19 mouse cellular contexts compared by ENCODE assay signal in genomic region chr4:142500541-142500940, GRCm38 (mm10).
DNase-seq lines count a peak whose midpoint lies in the region; ATAC-seq and TF ChIP-seq lines count a peak whose summit lies in the region.
"Had no signal": no experiment of that assay in that cellular context is flagged by ENCODE, and none has a peak within 500 bp of the region (broad histone marks: within the 10 kb centered on the region; RNA-seq: fewer than 3 reads in every experiment).

No protein-coding gene starts in this region.

- no peaks in the 10 kb centered on the region for H3K36me3 ChIP-seq in hindbrain, postnatal 0 days (ENCODE audit: insufficient read depth, low read length)
- H3K36me3 ChIP-seq in hindbrain, embryonic 12.5 days = no peaks in the 10 kb centered on the region
- no peaks in the 10 kb centered on the region for H3K36me3 ChIP-seq in midbrain, postnatal 0 days (ENCODE audit: insufficient read depth, low read length)
- H3K36me3 ChIP-seq in midbrain, embryonic 13.5 days = no peaks in the 10 kb centered on the region
- H3K36me3 ChIP-seq in neural tube, embryonic 15.5 days = no peaks in the 10 kb centered on the region
- H3K36me3 ChIP-seq: embryonic facial prominence, embryonic 13.5 days; forebrain, embryonic 12.5 days; heart, embryonic 10.5 days had no signal

- no peak overlapping the region for H3K4me3 ChIP-seq in hindbrain, postnatal 0 days (ENCODE audit: low read length)
- H3K4me3 ChIP-seq in hindbrain, embryonic 12.5 days = no peak overlapping the region
- H3K4me3 ChIP-seq in midbrain, postnatal 0 days (ENCODE audit: low read depth, low read length) = no peak overlapping the region
- no peak overlapping the region for H3K4me3 ChIP-seq in midbrain, embryonic 13.5 days (replicated peaks)
- H3K4me3 ChIP-seq in neural tube, embryonic 15.5 days (replicated peaks) = no peak overlapping the region
- H3K4me3 ChIP-seq: embryonic facial prominence, embryonic 13.5 days; forebrain, embryonic 12.5 days; heart, embryonic 10.5 days had no signal

- no peaks in the 10 kb centered on the region for H3K27me3 ChIP-seq in hindbrain, postnatal 0 days (ENCODE audit: insufficient read depth, low read length)
- no peaks in the 10 kb centered on the region for H3K27me3 ChIP-seq in hindbrain, embryonic 12.5 days
- H3K27me3 ChIP-seq in midbrain, postnatal 0 days (ENCODE audit: insufficient read depth, low read length) = no peaks in the 10 kb centered on the region
- 0 out of 2 replicates have a peak, but pooled peaks cover 4% of the 10 kb centered on the region for H3K27me3 ChIP-seq in midbrain, embryonic 13.5 days
- H3K27me3 ChIP-seq in neural tube, embryonic 15.5 days (replicated peaks) = no peaks in the 10 kb centered on the region

- no peaks in the 10 kb centered on the region; the same call in 1 of the 2 replicates for H3K4me1 ChIP-seq in hindbrain, postnatal 0 days (ENCODE audit: insufficient read depth, low read length)
- H3K4me1 ChIP-seq in hindbrain, embryonic 12.5 days = peaks cover 11% of the 10 kb centered on the region
- no peaks in the 10 kb centered on the region for H3K4me1 ChIP-seq in midbrain, postnatal 0 days (ENCODE audit: insufficient read depth, low read length)
- peaks cover 9% of the 10 kb centered on the region for H3K4me1 ChIP-seq in midbrain, embryonic 13.5 days (replicated peaks)
- peaks cover 15% of the 10 kb centered on the region for H3K4me1 ChIP-seq in neural tube, embryonic 15.5 days

- no peak overlapping the region for H3K4me2 ChIP-seq in hindbrain, postnatal 0 days (ENCODE audit: low read depth, low read length)
- H3K4me2 ChIP-seq in hindbrain, embryonic 12.5 days (replicated peaks) = no peak overlapping the region
- H3K4me2 ChIP-seq in midbrain, postnatal 0 days (ENCODE audit: low read depth, low read length, poor library complexity, severe bottlenecking) = no peak overlapping the region
- no peak overlapping the region for H3K4me2 ChIP-seq in midbrain, embryonic 13.5 days (replicated peaks)
- H3K4me2 ChIP-seq in neural tube, embryonic 15.5 days = peak overlapping the region; percentile 23; the same call in 1 of the 2 replicates
- H3K4me2 ChIP-seq: embryonic facial prominence, embryonic 13.5 days; forebrain, embryonic 12.5 days; hindbrain, embryonic 14.5 days had no signal

- ATAC-seq in hindbrain, postnatal 0 days = no peak
- no peak for ATAC-seq in hindbrain, embryonic 12.5 days (ENCODE audit: low FRiP score)
- no peak for ATAC-seq in midbrain, postnatal 0 days (ENCODE audit: low FRiP score)
- no peak for ATAC-seq in midbrain, embryonic 13.5 days
- 0 out of 2 replicates have a peak, but pooled peaks have one; percentile 30 for ATAC-seq in neural tube, embryonic 15.5 days (ENCODE audit: low FRiP score)
- ATAC-seq: inflammation-experienced regulatory T-cells, adult 6 months had no signal

- no peak overlapping the region for H3K9ac ChIP-seq in hindbrain, postnatal 0 days (replicated peaks; ENCODE audit: low read length)
- no peak overlapping the region for H3K9ac ChIP-seq in hindbrain, embryonic 12.5 days
- no peak overlapping the region for H3K9ac ChIP-seq in midbrain, postnatal 0 days (replicated peaks; ENCODE audit: low read length, poor library complexity, severe bottlenecking)
- H3K9ac ChIP-seq in midbrain, embryonic 13.5 days (replicated peaks) = no peak overlapping the region
- no peak overlapping the region for H3K9ac ChIP-seq in neural tube, embryonic 15.5 days (replicated peaks)
- H3K9ac ChIP-seq: embryonic facial prominence, embryonic 13.5 days; forebrain, embryonic 12.5 days; hindbrain, embryonic 14.5 days had no signal

- no peak overlapping the region for H3K27ac ChIP-seq in hindbrain, postnatal 0 days
- H3K27ac ChIP-seq in hindbrain, embryonic 12.5 days = no peak overlapping the region
- H3K27ac ChIP-seq in midbrain, postnatal 0 days (ENCODE audit: low read depth, low read length) = no peak overlapping the region
- H3K27ac ChIP-seq in midbrain, embryonic 13.5 days = no peak overlapping the region
- no peak overlapping the region for H3K27ac ChIP-seq in neural tube, embryonic 15.5 days (replicated peaks)
- H3K27ac ChIP-seq: embryonic facial prominence, embryonic 13.5 days; forebrain, embryonic 12.5 days; heart, embryonic 10.5 days; hindbrain, embryonic 14.5 days had no signal

- 49% methylated on average over 7 of the region's 7 CpGs for WGBS in hindbrain, postnatal 0 days
- WGBS in hindbrain, embryonic 12.5 days = 89% methylated on average over 7 of the region's 7 CpGs
- WGBS in midbrain, postnatal 0 days = 76% methylated on average over 7 of the region's 7 CpGs
- 85% methylated on average over 7 of the region's 7 CpGs for WGBS in midbrain, embryonic 13.5 days
- 34% methylated on average over 7 of the region's 7 CpGs for WGBS in neural tube, embryonic 15.5 days

- H3K9me3 ChIP-seq in hindbrain, postnatal 0 days (ENCODE audit: low read length) = no peaks in the 10 kb centered on the region
- H3K9me3 ChIP-seq in hindbrain, embryonic 12.5 days (replicated peaks) = no peaks in the 10 kb centered on the region
- no peaks in the 10 kb centered on the region for H3K9me3 ChIP-seq in midbrain, postnatal 0 days (ENCODE audit: low read length)
- no peaks in the 10 kb centered on the region for H3K9me3 ChIP-seq in midbrain, embryonic 13.5 days
- H3K9me3 ChIP-seq in neural tube, embryonic 15.5 days (replicated peaks) = no peaks in the 10 kb centered on the region
- H3K9me3 ChIP-seq: embryonic facial prominence, embryonic 13.5 days; forebrain, embryonic 12.5 days; heart, embryonic 10.5 days had no signal

- peak; percentile 60 to 78 for DNase-seq in cerebellum, postnatal 14 days
- DNase-seq in cerebellum, adult 9-11 months = no peak
- DNase-seq in hindbrain, postnatal 0 days (ENCODE audit: low spot score) = peak; percentile 36
- DNase-seq in midbrain, postnatal 0 days (ENCODE audit: low spot score) = peak; percentile 47
- no peak for DNase-seq in lung, postnatal 25 days (ENCODE audit: low spot score)
- DNase-seq: adrenal gland, postnatal 10 days; cerebellum, adult 18-20 months; gastrocnemius, postnatal 10 days; heart, adult 18-20 months; heart, postnatal 10 days; heart, postnatal 4 days had no signal

- TF ChIP-seq CTCF in hindbrain, postnatal 0 days (IDR thresholded peaks at IDR 0.05; ENCODE audit: low read depth) = no peak
- TF ChIP-seq CTCF in midbrain, postnatal 0 days (IDR thresholded peaks at IDR 0.05) = no peak

Comparison
In these comparisons a context has a peak if more than half of its experiments do, and no peak if none do; other contexts are left out.
1. DNase-seq: peak in cerebellum, postnatal 14 days (2 of 2), hindbrain, postnatal 0 days (single experiment) and midbrain, postnatal 0 days (single experiment); none in cerebellum, adult 9-11 months (single experiment) and lung, postnatal 25 days (single experiment).